Mouse (Mus musculus): Measurements from ENCODE around the gene Il2rb.

DNA sequence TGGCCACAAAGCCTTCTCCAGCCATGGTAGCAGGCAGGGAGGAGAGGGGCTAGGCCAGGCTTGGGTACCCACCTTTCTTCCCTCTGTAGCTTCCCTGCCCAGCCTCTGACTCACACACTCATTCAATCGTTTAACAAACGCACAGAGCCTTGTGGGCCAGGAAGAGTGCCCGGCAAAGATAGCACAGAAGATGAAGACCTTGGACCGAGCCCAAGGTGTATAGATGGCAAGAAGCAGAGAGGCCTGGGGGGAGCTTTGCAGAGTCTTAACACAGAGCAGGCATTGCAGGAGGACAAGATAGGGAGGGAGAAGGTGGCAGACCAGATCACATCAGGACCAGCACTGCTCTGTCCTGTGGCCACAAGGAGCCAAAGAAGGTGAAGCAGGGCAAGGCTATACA lies 39.9 kb downstream of the Il2rb start:
- TF ChIP-seq CTCF (IDR thresholded peaks at IDR 0.05; ENCODE audit: insufficient read depth, low read length) (no peak), POLR2A (IDR thresholded peaks at IDR 0.05; ENCODE audit: borderline replicate concordance, extremely low read depth, low read depth, low read length) (no peak)

Measured in lung, adult 2 months (tissue).